Mouse (Mus musculus) neural tube, embryonic 13.5 days (tissue): ENCODE data around the gene Slc12a3. TPM values are rescaled to one million over a fixed set of nuclear protein-coding genes. Genes with fewer than 3 reads are reported as not detected.

Experiments used
- ATAC-seq: fragments of 200-750 bp; cut with Nextera tagmentation; 2 replicates; pipeline ENCODE4 v1.8.0; 2017; ENCODE audit warnings: low read depth, mild to moderate bottlenecking, moderate TSS enrichment, moderate library complexity
- H3K27ac ChIP-seq: fragments of 300-500 bp; sonication (generic); replicated peaks from 2 replicates; pipeline ENCODE4 v1.5.1; 2015; ENCODE audit warnings: moderate library complexity, mild to moderate bottlenecking, inconsistent platforms
- H3K27me3 ChIP-seq: fragments of 300-500 bp; sonication (generic); 2 replicates; pipeline ENCODE4 v1.6.1; 2015; ENCODE audit warnings: mild to moderate bottlenecking, inconsistent platforms
- H3K36me3 ChIP-seq: fragments of 300-500 bp; sonication (generic); 2 replicates; pipeline ENCODE4 v1.6.1; 2015; ENCODE audit warnings: mild to moderate bottlenecking, inconsistent platforms
- H3K4me1 ChIP-seq: fragments of 300-500 bp; sonication (generic); replicated peaks from 2 replicates; pipeline ENCODE4 v1.6.1; 2015; ENCODE audit warnings: inconsistent platforms
- H3K4me2 ChIP-seq: fragments of 300-500 bp; sonication (generic); 2 replicates; pipeline ENCODE4 v1.6.1; 2015; ENCODE audit warnings: inconsistent platforms, mild to moderate bottlenecking, moderate library complexity
- H3K4me3 ChIP-seq: fragments of 300-500 bp; sonication (generic); 2 replicates; pipeline ENCODE4 v1.5.1; 2015; ENCODE audit warnings: mild to moderate bottlenecking, inconsistent platforms
- H3K9ac ChIP-seq: fragments of 300-500 bp; sonication (generic); 2 replicates; pipeline ENCODE4 v1.6.1; 2015; ENCODE audit warnings: moderate library complexity, mild to moderate bottlenecking, inconsistent platforms
- H3K9me3 ChIP-seq: fragments of 300-500 bp; sonication (generic); 2 replicates; pipeline ENCODE4 v1.6.1; 2016; ENCODE audit warnings: inconsistent platforms
- WGBS: fragments of 180-500 bp; shearing (Covaris S2); methylation state at CpG from one replicate; pipeline ENCODE4 v1.1.7; 2015; 5-methylcytosine and 5-hydroxymethylcytosine counted together
- polyA plus RNA-seq: library from polyadenylated mRNA; unstranded; fragments of >200 nt; fragmentation: Nextera tagmentation; extraction: Ambion mirVana; gene quantifications from 2 replicates; pipeline ENCODE4 v1.2.1, GENCODE M21; 2015

Gene Slc12a3
- polyA plus RNA-seq, 1 experiment from 2014 or later, result 0.06 TPM

DNA sequence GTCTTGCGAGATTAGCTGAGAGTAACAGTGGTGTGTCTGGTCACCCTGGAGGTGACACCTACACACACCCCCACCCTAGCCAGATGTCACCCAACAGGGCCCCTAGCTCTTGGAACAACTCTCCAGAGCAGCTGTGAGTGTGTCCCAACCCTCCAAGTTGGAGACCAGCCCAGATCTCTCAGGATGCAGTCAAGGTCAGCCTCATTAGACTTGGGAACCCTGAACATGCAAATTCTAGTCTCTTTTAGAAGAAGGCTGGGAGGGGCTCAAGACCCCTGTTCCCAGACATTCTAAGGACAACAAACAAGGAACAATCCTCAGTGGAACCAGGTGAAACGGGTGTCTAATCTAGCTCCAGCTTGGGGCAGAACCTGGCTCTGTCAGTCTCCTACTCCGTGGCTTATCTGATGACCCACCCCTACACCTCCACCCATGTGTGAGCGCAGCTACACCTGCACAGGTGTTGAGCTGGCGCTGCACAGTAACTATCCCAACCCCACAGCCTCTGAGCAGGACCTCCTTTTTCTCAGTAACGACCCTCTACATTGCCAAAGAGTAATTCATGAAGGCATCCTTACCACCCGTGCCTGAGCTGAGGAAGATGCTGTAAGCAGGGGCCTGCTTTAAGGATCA, 33.7 kb downstream of the Slc12a3 start:
- no peaks in the 10 kb centered on the region for H3K27me3 ChIP-seq
- 78% methylated on average over 7 of the region's 7 CpGs for WGBS

DNA sequence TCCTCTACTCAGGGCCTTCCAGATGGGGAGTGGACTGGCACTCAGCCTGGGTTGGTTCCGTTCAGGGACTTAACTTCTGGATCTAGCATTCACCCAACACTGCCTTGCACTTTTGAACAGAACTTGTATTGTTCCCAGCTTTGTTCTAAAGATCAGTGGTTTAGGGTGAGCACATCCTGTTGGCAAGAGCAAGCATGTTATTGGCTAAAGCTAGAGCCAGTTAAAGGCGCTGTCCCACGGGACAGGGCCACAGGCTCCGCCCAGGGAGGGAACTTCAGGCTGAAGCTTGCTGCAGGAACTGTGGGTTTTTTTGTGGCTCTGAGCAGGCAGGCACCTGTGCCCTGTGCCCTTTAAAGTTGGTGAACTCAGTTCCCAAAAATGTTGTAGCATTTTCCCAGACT, 34.3 kb downstream of the Slc12a3 start:
- Histone ChIP-seq H3K4me3 (no peak overlapping the region), H3K9me3 (no peaks in the 10 kb centered on the region), H3K4me1 (no peaks in the 10 kb centered on the region), H3K36me3 (no peaks in the 10 kb centered on the region), H3K27me3 (no peaks in the 10 kb centered on the region), H3K27ac (no peak overlapping the region), H3K4me2 (no peak overlapping the region), H3K9ac (no peak overlapping the region)
- no peak for ATAC-seq
- WGBS, result 55% methylated on average over 4 of the region's 4 CpGs

More for the DNA sequence above, 33.7 kb downstream of the Slc12a3 start:
- Histone ChIP-seq H3K36me3 (no peaks in the 10 kb centered on the region), H3K4me3 (no peak overlapping the region), H3K9ac (no peak overlapping the region), H3K27ac (no peak overlapping the region), H3K4me2 (no peak overlapping the region), H3K9me3 (no peaks in the 10 kb centered on the region), H3K4me1 (no peaks in the 10 kb centered on the region)
- no peak for ATAC-seq

DNA sequence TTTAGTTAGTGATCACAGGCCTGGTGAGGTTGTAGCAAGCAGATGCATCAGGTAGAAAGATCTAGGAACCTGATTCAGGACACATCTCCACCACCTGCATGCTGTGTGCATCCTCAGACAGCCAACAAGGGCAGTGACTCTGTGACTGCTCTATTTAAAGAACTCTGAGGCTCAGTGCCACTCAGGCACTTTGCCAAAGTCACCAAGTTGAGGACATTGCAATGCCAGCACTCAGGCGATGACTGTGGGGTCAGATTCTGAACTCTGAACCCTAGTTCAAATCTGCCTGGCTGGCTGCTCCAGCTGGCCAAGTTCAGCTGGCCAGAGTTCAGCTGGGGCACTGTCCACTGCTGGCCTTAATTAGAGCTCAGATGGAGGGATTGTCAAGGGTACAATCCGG, 34.9 kb downstream of the Slc12a3 start:
- WGBS, result 88% methylated on average over 2 of the region's 2 CpGs
- H3K9me3 ChIP-seq, result no peaks in the 10 kb centered on the region
- ATAC-seq, result no peak

DNA sequence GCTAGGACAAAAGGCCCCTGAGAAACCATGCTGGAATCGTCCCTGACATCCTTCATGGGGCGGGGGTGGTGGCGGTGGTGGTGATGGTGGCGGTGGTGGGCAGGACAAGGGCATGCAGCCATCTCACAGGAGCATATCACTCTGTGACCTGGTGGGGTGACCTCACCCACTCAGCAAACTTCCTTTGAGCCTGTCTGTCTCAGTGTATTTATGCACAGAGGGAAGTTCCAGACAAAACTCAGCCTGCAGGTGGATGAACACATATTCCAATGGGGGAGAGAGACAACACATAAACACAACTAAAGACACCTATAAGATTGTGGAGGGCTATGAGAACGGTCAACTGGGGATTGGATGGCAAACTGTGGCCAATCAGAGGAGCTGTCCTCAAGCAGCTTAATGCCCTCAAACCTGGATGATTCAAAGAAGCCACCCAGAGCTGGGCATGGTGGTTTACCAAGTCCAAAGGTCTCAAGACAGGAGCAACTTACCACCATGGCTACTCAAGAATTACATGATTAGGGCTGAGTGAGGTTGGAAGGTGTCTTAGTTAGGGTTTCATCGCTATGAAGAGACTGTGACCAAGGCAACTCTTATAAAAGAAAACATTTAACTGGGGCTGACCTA, 35.8 kb downstream of the Slc12a3 start:
- ATAC-seq, result no peak

More for the DNA sequence above, 34.9 kb downstream of the Slc12a3 start:
- Histone ChIP-seq H3K4me2 (no peak overlapping the region), H3K4me1 (no peaks in the 10 kb centered on the region), H3K27me3 (no peaks in the 10 kb centered on the region), H3K4me3 (no peak overlapping the region), H3K9ac (no peak overlapping the region), H3K36me3 (no peaks in the 10 kb centered on the region), H3K27ac (no peak overlapping the region)

DNA sequence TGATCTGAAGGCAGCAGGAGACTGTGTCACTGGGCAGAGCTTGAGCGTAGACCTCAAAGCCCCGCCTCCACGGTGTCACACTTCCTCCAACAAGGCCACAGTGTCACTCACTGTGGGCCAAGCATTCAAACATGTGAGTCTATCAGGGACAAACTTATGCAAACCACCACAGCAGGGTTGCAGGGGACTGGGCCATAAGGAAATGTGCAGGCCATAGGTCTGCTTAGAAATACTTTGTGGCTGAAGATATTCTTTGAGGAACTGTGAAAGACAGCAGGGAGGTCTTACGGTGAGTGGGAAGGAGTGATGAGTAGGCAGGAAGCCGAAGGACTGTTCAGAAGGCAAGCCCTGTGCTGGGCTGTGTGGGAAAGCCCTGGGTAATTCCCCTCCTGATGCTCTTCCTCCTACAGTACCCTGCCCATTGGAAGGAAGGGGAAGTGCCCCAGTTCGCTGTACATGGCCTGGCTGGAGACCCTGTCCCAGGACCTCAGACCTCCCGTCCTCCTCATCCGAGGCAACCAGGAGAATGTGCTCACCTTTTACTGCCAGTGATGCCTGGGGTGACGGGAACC, 36.5 kb downstream of the Slc12a3 start:
- no peak overlapping the region for H3K4me2 ChIP-seq
- no peaks in the 10 kb centered on the region for H3K27me3 ChIP-seq
- no peak for ATAC-seq
- H3K9ac ChIP-seq, result no peak overlapping the region
- WGBS, result 86% methylated on average over 9 of the region's 9 CpGs
- H3K9me3 ChIP-seq, result no peaks in the 10 kb centered on the region
- no peak overlapping the region for H3K27ac ChIP-seq
- no peak overlapping the region for H3K4me3 ChIP-seq
- no peaks in the 10 kb centered on the region for H3K4me1 ChIP-seq
- no peaks in the 10 kb centered on the region for H3K36me3 ChIP-seq

More for the DNA sequence above, 35.8 kb downstream of the Slc12a3 start:
- WGBS, result 92% methylated on average over 6 of the region's 6 CpGs
- Histone ChIP-seq H3K4me1 (no peaks in the 10 kb centered on the region), H3K36me3 (no peaks in the 10 kb centered on the region), H3K9me3 (no peaks in the 10 kb centered on the region), H3K4me2 (no peak overlapping the region), H3K27me3 (no peaks in the 10 kb centered on the region), H3K4me3 (no peak overlapping the region), H3K27ac (no peak overlapping the region), H3K9ac (no peak overlapping the region)

DNA sequence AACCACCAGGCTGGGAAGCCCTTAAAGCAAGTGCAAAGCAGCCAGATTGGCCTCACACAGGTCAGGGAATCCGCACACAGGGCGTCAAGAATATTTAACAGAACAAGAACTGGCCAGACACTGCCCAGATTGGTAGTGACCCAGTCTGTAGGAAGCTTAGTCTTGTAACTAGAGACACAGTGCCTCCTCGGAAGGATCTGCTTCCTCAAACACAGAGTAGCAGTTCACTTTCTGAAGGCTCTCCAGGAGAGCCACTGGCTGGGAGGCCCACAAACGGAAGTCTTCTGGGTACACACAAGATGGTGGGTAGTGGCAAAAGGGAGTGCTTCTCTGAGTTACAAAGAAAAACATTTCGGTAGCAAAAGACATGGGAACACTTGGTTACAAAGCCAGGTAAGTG, 41.8 kb downstream of the Slc12a3 start:
- no peaks in the 10 kb centered on the region for H3K4me1 ChIP-seq
- WGBS, result 83% methylated on average over 5 of the region's 5 CpGs

DNA sequence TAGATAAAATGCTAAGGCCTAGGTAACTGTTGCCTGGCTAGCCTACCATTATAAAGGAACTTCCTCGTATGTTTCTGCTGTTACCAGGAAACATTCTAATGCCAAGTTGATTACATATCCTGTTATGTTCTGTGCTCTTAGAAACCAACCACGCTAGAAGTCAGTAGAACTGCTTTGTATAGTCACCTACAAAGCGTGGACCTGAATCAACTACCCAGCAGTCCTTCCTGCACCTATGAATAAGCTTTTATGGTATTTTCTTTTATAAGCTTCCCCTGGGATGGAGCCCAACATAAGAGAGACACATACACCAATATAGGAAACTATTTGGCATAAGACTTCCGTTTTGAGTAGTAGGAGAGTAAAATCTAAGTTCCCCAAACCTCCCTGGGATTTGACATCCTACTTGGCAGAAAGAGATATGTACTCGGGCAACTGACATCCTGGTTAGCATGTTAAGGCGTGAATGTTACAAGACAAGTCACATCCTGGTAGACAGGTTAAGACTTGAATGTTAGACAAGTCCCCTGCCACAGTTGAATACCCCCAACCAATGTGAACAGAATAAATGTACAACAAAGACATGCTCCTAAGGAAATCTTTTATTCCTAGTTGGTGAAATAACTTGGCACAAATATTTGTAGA, 44.1 kb downstream of the Slc12a3 start:
- Histone ChIP-seq H3K9me3 (no peaks in the 10 kb centered on the region), H3K9ac (no peak overlapping the region), H3K4me2 (no peak overlapping the region), H3K27ac (no peak overlapping the region), H3K4me3 (no peak overlapping the region), H3K27me3 (no peaks in the 10 kb centered on the region), H3K4me1 (no peaks in the 10 kb centered on the region), H3K36me3 (no peaks in the 10 kb centered on the region)
- 87% methylated on average over 6 of the region's 6 CpGs for WGBS
- no peak for ATAC-seq

More for the DNA sequence above, 41.8 kb downstream of the Slc12a3 start:
- ATAC-seq, result no peak
- H3K36me3 ChIP-seq, result no peaks in the 10 kb centered on the region
- no peak overlapping the region for H3K4me2 ChIP-seq
- no peak overlapping the region for H3K9ac ChIP-seq
- H3K9me3 ChIP-seq, result no peaks in the 10 kb centered on the region
- no peak overlapping the region for H3K27ac ChIP-seq
- no peak overlapping the region for H3K4me3 ChIP-seq
- no peaks in the 10 kb centered on the region for H3K27me3 ChIP-seq

DNA sequence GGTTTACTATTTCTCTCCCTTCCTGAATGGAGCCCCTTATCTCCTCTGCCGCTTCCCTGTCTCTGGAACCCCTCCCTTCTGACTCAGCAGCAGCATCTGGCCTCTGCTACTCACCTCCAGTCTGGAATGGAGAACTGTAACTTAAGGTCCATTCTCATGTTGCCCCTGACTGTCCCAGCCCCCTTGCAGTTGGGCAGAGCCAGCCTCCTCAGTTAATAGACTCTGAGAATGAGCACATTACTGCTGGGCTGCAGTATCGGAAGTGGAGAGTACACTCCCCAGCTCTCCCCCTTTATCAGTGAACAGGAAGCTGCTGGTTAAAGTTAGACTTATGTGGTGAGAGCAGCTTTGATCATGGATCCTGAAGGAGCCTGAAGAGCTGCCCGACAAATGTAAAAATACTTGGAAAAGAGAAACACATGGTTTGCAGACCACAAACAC, 46.6 kb downstream of the Slc12a3 start:
- H3K36me3 ChIP-seq, result no peaks in the 10 kb centered on the region
- H3K27ac ChIP-seq, result no peak overlapping the region
- no peaks in the 10 kb centered on the region for H3K9me3 ChIP-seq
- H3K9ac ChIP-seq, result no peak overlapping the region
- H3K4me3 ChIP-seq, result no peak overlapping the region
- 77% methylated on average over 3 of the region's 3 CpGs for WGBS
- H3K4me2 ChIP-seq, result no peak overlapping the region
- ATAC-seq, result no peak
- H3K27me3 ChIP-seq, result no peaks in the 10 kb centered on the region
- H3K4me1 ChIP-seq, result no peaks in the 10 kb centered on the region

DNA sequence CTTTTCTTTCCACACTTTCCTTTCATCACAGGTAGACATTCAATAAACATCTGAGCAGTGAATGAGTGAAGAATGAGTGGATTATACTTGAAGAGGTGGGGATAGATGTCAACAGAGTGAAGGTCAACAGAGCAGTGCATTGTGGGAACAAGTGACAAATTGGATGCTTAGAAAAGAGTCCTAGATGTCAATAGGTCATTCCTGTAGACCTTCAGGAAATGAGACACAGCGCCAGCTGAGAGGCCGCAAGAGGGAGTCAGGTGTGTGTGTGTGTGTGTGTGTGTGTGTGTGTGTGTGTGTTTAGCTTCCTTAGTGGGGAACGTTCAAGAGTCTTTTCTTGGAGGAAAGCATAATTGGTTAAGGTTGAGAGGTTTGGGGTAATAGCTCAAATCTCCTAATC, 47.2 kb downstream of the Slc12a3 start:
- no peaks in the 10 kb centered on the region for H3K4me1 ChIP-seq

DNA sequence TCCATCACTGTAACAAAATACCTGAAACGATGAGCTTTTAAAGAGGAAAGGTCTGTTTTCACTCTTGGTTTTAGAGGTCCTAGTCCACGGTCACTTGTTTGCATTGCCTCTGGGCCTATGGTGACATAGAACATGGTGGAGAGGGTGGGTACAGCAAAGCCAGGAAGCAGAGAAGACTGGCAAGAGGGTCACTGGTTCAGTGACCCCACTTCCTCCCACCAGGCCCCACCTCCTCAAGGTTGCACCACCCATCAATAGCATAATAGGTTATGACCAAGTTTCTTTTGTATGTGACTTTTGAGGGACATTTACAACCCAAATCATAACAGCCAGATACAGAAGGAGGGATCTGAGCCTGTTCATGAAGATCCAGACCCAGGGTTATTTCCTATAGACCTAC, 47.6 kb downstream of the Slc12a3 start:
- H3K36me3 ChIP-seq, result no peaks in the 10 kb centered on the region
- 94% methylated on average over 2 of the region's 2 CpGs for WGBS
- H3K27ac ChIP-seq, result no peak overlapping the region
- ATAC-seq, result no peak
- H3K4me1 ChIP-seq, result no peaks in the 10 kb centered on the region
- no peak overlapping the region for H3K9ac ChIP-seq
- H3K27me3 ChIP-seq, result no peaks in the 10 kb centered on the region
- no peak overlapping the region for H3K4me2 ChIP-seq
- no peak overlapping the region for H3K4me3 ChIP-seq
- no peaks in the 10 kb centered on the region for H3K9me3 ChIP-seq

More for the DNA sequence above, 47.2 kb downstream of the Slc12a3 start:
- Histone ChIP-seq H3K4me2 (no peak overlapping the region), H3K27ac (no peak overlapping the region), H3K27me3 (no peaks in the 10 kb centered on the region), H3K36me3 (no peaks in the 10 kb centered on the region), H3K9ac (no peak overlapping the region), H3K4me3 (no peak overlapping the region), H3K9me3 (no peaks in the 10 kb centered on the region)
- ATAC-seq, result no peak
- 85% methylated on average over 3 of the region's 3 CpGs for WGBS

DNA sequence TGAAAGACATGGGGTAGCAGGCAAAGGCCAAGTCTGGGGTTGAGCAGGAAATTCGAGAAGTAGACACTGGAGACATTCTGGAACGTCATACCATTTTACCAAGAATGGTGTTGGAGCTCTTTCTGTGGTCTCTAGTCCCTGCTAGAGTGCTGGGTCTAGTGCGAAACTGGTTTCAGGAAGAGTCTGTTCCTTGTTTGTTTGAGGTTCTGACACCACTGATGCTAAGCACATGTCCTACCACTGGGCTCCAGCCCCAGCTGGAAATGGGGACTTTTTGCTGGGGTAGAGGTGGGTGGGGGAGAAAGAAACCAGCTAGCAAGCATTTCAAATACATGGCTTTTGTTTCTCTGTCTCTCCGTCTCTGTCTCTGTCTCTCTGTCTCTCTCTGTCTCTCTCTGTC, 48.0 kb downstream of the Slc12a3 start:
- Histone ChIP-seq H3K27ac (no peak overlapping the region), H3K4me1 (no peaks in the 10 kb centered on the region), H3K36me3 (no peaks in the 10 kb centered on the region), H3K4me3 (no peak overlapping the region), H3K9me3 (no peaks in the 10 kb centered on the region), H3K27me3 (no peaks in the 10 kb centered on the region), H3K4me2 (no peak overlapping the region), H3K9ac (no peak overlapping the region)
- ATAC-seq, result no peak
- 88% methylated on average over 4 of the region's 4 CpGs for WGBS

DNA sequence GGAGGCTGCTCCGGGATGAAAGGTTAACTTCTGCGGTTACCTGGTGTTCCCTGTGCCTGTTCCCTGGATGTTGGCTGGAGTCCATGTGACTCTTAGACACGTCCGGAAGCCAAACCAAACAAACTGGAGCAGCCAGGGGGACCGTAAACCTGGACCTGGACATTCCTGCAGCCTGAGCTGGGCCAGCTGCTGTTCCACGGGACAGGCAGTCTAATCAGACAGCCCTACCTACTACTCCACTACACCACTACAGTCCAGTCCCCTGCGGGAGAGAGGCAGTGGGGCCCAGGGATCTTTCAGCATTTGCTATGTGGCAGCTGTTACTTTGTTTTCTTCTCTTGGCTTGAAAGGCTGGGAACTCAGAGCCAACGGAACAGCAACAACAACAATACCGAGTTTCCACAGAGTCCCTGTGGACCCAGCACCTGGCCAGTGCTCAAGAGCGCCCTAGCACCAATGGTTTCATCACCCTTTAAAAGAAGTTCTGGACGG, 48.8 kb downstream of the Slc12a3 start:
- H3K9me3 ChIP-seq, result no peaks in the 10 kb centered on the region
- 72% methylated on average over 11 of the region's 11 CpGs for WGBS
- no peaks in the 10 kb centered on the region for H3K27me3 ChIP-seq
- no peak overlapping the region for H3K4me2 ChIP-seq
- ATAC-seq, result no peak
- no peaks in the 10 kb centered on the region for H3K36me3 ChIP-seq
- no peak overlapping the region for H3K4me3 ChIP-seq
- H3K9ac ChIP-seq, result no peak overlapping the region
- H3K27ac ChIP-seq, result no peak overlapping the region
- no peaks in the 10 kb centered on the region for H3K4me1 ChIP-seq
